Mouse (Mus musculus) left cerebral cortex, postnatal 36 days (tissue): ENCODE results near the gene Rnase2b. TPM values are rescaled to one million over a fixed set of nuclear protein-coding genes. Genes with fewer than 3 reads are reported as not detected.
"Not testable (repeated sequence)": the region's sequence is repeated elsewhere in the genome, so short reads cannot be mapped to it uniquely, and the experiment has no call there.

Experiments
- DNase-seq, 2 experiments: peaks; one replicate each; pipeline ENCODE4 v3.0.0; 2021 to 2022; ENCODE audit warnings: low spot score in 2 of 2, mixed read lengths in 1 of 2
- intact Hi-C: fragments of 180-260 bp; cut with DNase I; formaldehyde crosslinking; loops from one replicate; pipeline ENCODE4 v1.15.1; 2025
- total RNA-seq, 2 experiments: library from RNA; stranded (reverse); gene quantifications; 2 replicates each; pipeline ENCODE4 v1.2.3; 2021

Rnase2b gene
- total RNA-seq = not detected

DNA sequence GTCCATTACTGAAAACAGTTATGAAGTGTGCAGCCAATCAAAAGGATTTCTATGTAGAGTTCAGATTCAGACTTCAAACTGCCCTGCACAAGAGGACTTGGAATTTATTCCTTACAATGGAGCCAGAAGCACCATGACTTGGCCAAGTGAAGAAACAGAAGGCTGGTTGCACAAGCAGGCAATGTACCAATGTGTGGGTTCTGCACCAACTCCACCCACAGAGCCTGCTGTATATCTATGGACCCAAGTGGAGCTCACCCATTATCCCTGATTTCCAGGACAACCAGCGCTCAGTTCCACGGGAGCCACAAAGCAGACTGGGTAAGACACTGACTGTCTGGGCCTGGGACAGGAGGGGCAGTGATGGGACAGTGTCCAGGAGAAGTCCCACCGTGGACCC, at the start of gene Rnase2b:
TSS of gene Rnase2b (plus strand) at position 285 of the 400 bp plus-strand sequence.
- DNase-seq, intact Hi-C loops: not testable (repeated sequence)

DNA sequence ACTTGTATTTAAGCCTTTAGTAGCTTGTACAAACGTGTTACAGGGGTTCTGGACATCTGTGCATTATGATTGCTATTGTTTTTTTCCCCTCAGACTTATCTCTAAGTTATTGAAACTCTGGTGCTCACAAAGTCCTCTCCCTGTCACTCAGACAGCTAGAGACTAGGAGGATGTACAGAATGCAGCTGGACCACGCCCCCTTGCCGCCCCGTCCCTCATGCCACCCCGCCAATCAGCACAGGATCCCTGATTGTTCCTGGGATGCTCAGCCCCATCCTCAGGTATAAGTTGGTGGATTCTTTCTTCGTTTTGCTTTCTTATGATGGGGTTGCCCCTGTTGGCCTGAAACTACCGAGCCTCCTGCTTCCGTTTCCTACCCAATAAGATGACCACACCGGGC, 48.6 kb upstream of the Rnase2b start:
- intact Hi-C loops = no loop called here
- DNase-seq = no peak

DNA sequence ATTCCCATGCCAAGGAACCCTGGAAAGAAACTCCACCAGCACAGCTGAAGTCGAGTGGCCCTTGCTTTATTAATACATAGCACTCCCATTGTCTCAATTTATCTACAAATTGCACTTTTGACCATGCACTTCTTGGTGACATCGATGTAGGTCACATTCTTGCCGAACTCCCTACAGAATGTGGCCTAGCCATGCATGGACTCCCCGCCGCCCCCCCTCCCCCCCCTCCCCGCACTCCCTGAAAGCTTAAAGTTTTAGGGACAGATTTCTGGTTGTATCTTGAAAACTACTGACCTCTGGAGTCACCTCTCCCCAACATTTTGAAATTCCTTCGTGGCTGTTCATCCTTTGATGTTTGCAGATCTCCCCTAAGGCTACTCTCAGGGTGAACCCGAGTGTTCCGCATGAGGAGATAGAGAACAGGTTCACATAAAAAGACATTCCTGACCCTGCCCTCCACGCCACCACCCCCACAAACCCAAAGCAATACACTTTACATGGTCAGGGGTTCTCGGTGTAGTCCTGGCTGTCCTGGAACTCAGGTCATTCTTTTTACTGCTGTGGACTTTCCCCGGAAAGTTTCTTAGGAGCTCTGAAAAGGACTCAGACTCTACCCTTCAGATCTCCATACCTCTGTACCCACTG, 48.0 kb upstream of the Rnase2b start, which contains the start of gene Eddm3b:
TSS of gene Eddm3b (plus strand) at position 511 of the 645 bp plus-strand sequence.
- intact Hi-C loops = no loop called here
- DNase-seq = no peak

GRCm38 (mm10) chr14:51125684-51126083, 36.4 kb upstream of the Rnase2b start:
- DNase-seq = no peak
- intact Hi-C loops = no loop called here

DNA sequence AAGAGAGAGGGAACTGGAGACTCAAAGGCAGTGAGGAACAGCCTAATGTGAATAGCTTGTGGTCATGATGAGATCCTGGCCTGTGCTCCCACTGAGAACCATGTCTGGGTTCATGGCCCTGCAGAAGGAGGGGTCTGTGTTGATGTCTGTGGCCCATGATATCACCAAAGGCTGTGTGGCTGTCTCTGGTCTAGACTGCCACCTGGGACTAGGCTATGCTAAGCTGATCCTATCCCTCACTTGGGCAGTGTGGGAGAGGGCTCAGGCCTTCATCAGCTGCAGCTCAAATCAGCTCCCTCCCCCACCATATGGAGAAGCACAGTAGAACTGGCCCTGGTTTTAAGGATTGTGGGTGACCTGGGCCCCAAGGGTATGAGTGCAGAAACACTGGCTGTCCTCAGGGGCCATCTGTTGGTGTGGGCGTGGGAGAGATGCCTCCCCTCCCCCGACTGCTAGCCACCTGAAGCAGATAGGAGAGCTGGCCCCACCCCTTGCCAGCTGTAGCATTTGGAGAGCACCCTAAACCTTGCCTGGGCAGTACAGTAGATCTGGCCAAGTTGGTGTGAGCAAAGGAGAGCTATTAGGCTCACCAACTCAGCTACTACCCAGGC, 34.3 kb upstream of the Rnase2b start:
- DNase-seq = no peak
- intact Hi-C loops = no loop called here

DNA sequence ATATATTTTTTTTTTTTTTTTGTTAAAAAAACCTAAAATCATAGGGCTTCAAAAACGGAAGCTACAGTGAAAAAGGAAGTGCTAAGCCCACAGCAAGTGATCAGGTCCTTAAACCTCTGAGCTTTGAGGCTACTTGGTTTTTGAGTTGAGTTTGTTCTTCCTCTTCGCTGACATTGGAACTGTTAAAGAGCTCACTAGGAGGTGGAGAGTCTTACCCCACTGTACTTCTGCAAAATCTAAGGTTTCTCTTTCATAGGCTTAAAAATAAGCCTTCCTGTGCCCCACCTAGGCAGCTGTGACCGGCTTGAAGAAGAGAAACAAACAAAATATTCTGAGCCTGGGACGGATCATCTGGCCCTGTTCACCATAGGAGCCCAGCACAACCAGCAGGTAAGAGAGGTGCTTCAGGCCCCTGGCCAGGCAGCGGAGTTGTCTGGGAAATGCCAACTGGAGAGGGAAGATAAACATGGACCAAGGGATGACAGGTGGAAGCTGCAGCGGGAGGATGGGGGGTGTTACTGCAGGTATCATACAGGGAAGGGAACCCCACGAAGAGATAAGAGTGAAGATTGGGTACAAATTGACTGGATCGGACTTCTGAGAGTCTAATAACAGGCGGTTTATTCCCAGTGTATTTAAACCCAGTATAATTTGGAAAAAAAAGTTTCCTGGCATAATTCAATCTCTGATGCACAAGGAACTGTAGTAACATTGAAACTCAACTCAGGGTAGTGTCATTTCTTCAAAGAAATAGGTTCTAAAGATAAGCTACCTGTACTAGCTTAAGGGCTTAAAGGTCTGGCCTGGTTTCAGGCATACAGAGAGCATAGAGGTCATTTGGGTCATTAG, 33.1 kb upstream of the Rnase2b start:
- intact Hi-C loops = no loop called here
- no peak for DNase-seq

GRCm38 (mm10) chr14:51129624-51129975, 32.5 kb upstream of the Rnase2b start:
- intact Hi-C loops = no loop called here
- DNase-seq = no peak

GRCm38 (mm10) chr14:51130315-51130940, 31.6 kb upstream of the Rnase2b start:
- no peak for DNase-seq
- intact Hi-C loops = no loop called here

DNA sequence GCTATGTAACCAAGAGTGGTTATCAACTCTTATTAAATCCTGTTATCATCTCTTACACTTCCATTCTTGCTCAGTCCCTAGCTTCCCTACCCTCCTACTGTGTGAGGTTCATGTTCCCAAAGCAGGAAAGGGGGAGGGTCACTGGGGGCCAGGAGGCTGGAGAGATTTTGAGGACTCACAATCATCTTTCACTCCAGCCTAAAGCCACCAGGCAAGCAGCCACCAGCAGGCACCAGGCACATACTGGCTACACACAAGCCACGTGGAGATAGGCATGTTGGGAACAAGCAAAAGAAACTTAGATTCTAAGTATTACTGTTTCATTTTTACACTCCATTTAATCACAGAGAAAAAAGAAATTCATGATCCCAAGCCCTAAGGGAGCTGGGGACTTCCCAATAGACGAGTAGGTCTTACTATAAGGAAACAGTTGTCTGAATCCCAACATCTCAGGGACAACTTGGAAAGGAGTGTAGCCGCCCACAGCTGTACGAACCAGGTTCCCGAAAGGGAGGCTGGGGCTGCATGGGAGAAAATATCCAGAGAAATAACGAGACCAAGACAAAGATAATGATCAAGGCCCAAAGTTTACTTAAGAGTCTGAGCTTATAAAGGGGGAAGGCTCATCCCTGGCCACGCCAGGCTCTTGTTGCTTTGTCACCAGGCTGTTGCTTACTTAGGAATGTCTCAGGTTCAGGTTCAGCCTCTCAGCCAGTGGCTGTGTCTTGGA, 30.8 kb upstream of the Rnase2b start:
- no peak for DNase-seq
- intact Hi-C loops = no loop called here

GRCm38 (mm10) chr14:51132372-51132771, 29.7 kb upstream of the Rnase2b start:
- intact Hi-C loops = no loop called here
- no peak for DNase-seq

DNA sequence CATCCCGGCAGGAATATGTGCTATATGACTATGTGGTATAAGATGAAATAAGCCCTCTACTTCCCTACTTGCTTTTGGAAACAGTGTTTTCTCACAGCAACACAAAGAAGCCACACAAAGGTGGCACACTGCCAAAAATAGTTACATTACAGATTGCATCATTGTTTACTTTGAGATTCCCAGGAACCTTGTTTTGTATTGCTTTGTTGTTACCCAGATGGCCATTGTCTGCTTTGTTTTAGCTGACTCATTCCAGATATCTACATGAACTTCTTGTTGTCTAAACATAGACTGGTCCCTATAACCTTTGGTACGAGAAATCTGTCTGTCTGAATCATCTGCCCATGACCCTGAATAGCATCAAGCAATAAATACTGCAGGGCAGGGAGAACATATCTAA, 21.7 kb upstream of the Rnase2b start:
- intact Hi-C loops = no loop called here
- no peak for DNase-seq

GRCm38 (mm10) chr14:51142119-51142518, 19.9 kb upstream of the Rnase2b start:
- DNase-seq = no peak
- intact Hi-C loops = no loop called here

DNA sequence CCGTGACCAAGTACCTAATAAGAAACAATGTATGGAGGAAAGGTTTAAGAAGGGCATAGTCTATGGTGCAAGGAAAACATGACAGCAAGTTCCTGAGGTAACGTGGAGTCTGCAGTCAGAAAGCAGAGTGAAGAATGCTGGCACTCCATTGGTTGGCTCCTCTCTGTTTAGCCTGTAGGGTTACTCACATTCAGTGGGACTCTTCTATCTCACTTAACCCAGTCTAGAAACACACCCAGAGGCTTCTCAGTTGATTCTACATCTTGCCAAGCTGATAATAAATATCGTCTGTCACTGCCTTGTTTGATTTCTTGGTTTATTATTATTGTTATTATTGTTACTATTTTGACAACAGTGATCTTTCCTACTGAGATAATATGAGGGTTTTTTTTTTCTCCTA, 19.5 kb upstream of the Rnase2b start:
- intact Hi-C loops = no loop called here
- DNase-seq = no peak

DNA sequence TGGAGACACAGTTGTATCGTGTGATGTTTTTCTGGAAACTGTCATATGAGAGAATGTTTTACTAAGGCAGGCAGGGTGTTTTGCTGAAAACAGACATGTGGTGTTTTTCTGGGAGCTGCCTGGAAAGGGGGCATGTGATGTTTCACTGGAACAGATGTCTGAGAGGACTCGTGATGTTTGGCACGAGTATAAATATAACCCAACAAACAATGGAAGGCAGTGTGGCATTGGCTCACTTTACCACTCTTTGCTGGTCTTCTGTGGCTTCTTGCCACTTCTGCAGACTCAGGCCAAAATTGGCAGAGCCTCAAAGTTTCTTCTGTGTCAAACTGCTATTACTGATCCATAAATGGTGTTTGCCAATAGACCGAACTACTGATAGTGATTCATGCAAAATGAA, 18.8 kb upstream of the Rnase2b start:
- DNase-seq = no peak
- intact Hi-C loops = no loop called here

- intact Hi-C loops = no loop called here
- no peak for DNase-seq
Observed at GRCm38 (mm10) chr14:51143937-51144336, 18.1 kb upstream of the Rnase2b start.

DNA sequence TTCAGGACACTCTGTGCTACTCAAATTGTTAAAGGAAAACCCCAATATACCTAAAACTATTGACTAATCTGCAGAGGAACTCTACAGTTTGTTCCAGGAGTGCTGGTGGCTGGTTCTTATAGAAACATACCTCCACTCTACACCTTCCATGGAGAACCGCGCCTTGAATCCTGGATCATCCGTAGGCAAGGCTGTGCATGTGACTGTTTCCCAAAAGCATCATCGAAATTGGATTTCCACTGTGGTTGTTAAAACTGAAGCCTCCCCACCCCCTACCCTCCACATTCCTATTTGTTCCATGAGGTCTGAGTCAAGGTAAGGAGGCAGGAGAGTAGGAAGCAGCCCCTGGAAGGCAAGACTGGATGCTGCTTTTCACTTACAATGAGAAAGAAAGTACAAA, 17.6 kb upstream of the Rnase2b start:
- intact Hi-C loops = no loop called here
- DNase-seq = no peak

GRCm38 (mm10) chr14:51145521-51145920, 16.5 kb upstream of the Rnase2b start:
- DNase-seq = peak in 1 of 2 experiments; percentile 7
- intact Hi-C loops = no loop called here

DNA sequence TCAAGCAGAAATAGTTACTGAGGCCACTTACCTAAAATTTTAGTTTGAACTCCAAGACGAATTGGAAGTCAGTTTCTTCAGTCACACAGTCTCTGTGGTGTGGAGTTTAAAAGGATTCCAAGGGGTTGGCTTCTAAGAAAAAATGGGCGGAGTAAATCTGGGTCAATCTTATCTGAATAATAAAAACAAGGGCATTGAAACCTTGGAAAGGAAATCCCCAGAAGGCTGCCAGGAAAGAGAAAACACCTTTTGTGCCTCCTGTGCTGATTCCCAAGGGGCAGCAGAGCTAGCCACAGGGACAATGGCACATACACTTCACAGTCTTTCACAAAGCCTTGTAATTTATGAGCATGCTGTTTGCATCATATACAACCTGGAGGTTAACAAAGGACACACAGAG, 15.4 kb upstream of the Rnase2b start, which contains the start of gene Rnase1:
TSS of gene Rnase1 (minus strand) at position 101 of the 400 bp plus-strand sequence.
- intact Hi-C loops = no loop called here

GRCm38 (mm10) chr14:51148006-51148405, 14.1 kb upstream of the Rnase2b start:
- no peak for DNase-seq
- intact Hi-C loops = no loop called here

More for the DNA sequence above, 15.4 kb upstream of the Rnase2b start, which contains the start of gene Rnase1:
- DNase-seq = no peak

GRCm38 (mm10) chr14:51149164-51149563, 12.9 kb upstream of the Rnase2b start:
- intact Hi-C loops = no loop called here
- no peak for DNase-seq
